Mouse (Mus musculus) limb, embryonic 10.5 days (tissue): ENCODE measurements around the gene Ift52. TPM values are rescaled to one million over a fixed set of nuclear protein-coding genes. Genes with fewer than 3 reads are reported as not detected.

Experiments
- DNase-seq: peaks from one replicate; pipeline ENCODE4 v3.0.0-alpha.2; 2017; ENCODE audit warnings: low spot score
- H3K27ac ChIP-seq: fragments of 300-500 bp; sonication (generic); 2 replicates; pipeline ENCODE4 v1.5.1; 2016; ENCODE audit warnings: mild to moderate bottlenecking
- H3K27me3 ChIP-seq: fragments of 300-500 bp; sonication (generic); 2 replicates; pipeline ENCODE4 v1.6.1; 2016; ENCODE audit warnings: low read depth, mild to moderate bottlenecking; ENCODE audit not compliant: poor library complexity, severe bottlenecking
- H3K36me3 ChIP-seq: fragments of 300-500 bp; sonication (generic); 2 replicates; pipeline ENCODE4 v1.6.1; 2016; ENCODE audit warnings: mild to moderate bottlenecking, moderate library complexity
- H3K4me1 ChIP-seq: fragments of 300-500 bp; sonication (generic); 2 replicates; pipeline ENCODE4 v1.6.1; 2016
- H3K4me3 ChIP-seq: fragments of 300-500 bp; sonication (generic); 2 replicates; pipeline ENCODE4 v1.5.1; 2016; ENCODE audit warnings: mild to moderate bottlenecking, moderate library complexity
- H3K9me3 ChIP-seq: fragments of 300-500 bp; sonication (generic); replicated peaks from 2 replicates; pipeline ENCODE4 v1.6.1; 2016; ENCODE audit warnings: mild to moderate bottlenecking
- WGBS: fragments of 180-500 bp; shearing (Covaris S2); methylation state at CpG from one replicate; pipeline ENCODE4 v1.1.7; 2016; 5-methylcytosine and 5-hydroxymethylcytosine counted together
- microRNA-seq: library from miRNA; unstranded; fragments of <30 nt; microRNA quantifications from one replicate; pipeline ENCODE4, GENCODE M21; 2017
- polyA plus RNA-seq: library from polyadenylated mRNA; unstranded; fragments of >200 nt; fragmentation: Nextera tagmentation; extraction: Ambion mirVana; gene quantifications from 2 replicates; pipeline ENCODE4 v1.2.1, GENCODE M21; 2016

Gene Ift52
- polyA plus RNA-seq, 1 experiment from 2014 or later = 51.5 TPM

DNA sequence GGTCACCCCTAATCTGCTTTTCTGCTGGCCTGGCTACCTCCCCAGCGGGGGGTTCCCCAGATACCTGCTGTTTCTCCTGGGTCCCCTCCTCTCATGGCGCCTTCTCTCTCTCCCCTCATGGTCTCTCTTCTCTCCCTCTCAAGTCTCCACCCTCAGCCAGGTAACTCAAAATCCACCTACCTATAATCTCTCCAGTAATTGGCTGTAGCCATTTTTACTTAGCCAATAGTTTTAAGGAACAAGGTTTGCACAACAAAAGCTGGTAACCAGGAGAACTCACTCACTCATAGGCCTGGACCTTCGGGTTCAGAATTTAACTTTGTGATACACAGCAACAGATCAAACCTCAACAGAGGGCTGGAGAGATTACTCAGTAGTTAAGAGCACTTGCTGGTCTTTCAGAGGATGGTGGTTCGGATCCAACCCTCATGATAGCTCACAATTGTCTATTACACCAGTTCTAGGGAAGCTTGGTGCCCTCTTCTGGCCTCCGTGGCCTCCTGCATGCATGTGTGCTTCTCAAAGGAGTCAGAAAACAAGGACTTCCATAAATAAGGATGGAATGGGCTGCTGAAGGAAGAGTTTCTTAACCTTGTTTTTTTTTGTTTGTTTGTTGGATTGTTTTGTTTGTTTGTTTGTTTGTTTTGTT lies 72.4 kb downstream of the Ift52 start:
- H3K4me3 ChIP-seq = no peak overlapping the region
- H3K27ac ChIP-seq = no peak overlapping the region
- 73% methylated on average over 5 of the region's 5 CpGs for WGBS
- DNase-seq = no peak
- peaks cover 8% of the 10 kb centered on the region for H3K36me3 ChIP-seq
- no peaks in the 10 kb centered on the region for H3K4me1 ChIP-seq
- H3K9me3 ChIP-seq = no peaks in the 10 kb centered on the region
- no peaks in the 10 kb centered on the region for H3K27me3 ChIP-seq

DNA sequence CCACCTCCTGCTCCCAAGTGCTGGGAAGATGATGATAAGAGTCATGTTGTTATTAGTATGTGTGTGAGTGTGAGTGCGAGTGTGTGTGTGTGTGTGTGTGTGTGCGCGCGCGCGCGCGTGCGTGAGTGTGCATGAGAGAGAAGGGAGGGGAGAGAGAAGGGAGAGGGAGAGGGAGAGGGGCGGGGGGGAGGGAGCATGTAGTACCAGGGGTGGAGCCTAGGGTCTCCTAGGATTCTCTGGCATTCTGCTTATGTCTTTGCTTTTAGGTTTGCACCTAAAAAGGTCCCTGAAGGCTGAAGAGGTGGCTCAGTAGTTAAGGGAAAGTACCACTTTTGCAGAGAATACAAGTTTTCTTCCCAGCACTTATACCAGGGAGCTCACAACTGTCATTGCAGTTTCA lies 77.8 kb downstream of the Ift52 start:
- no peak for DNase-seq
- no peak overlapping the region for H3K27ac ChIP-seq
- H3K9me3 ChIP-seq = no peaks in the 10 kb centered on the region
- H3K4me1 ChIP-seq = peaks cover 5% of the 10 kb centered on the region; the same call in 1 of the 2 replicates
- 87% methylated on average over 10 of the region's 10 CpGs for WGBS
- peaks cover 3% of the 10 kb centered on the region; the same call in 1 of the 2 replicates for H3K27me3 ChIP-seq
- H3K36me3 ChIP-seq = no peaks in the 10 kb centered on the region
- H3K4me3 ChIP-seq = no peak overlapping the region

Small RNA genes lying within 50 kb of the gene (microRNA-seq; reads per million reads assigned to microRNA genes)
- gene Gm22174 (not detected), gene Mir7003 (not detected)

Other genes with a start within 250 kb of the Ift52 start
- gene Srsf6, start 85.8 kb upstream of the Ift52 start, polyA plus RNA-seq = 296 and 308 TPM in 2 replicates
- gene L3mbtl1, start 73.9 kb upstream of the Ift52 start, polyA plus RNA-seq = 0.11 TPM in 1 of 2 replicates, not detected in the other
- gene Sgk2, start 30.0 kb upstream of the Ift52 start, polyA plus RNA-seq = not detected in 2 replicates
- 47.5 and 55.1 TPM in 2 replicates for gene Mybl2, start 37.3 kb downstream of the Ift52 start, polyA plus RNA-seq
- not detected in 2 replicates for gene Gtsf1l, start 70.5 kb downstream of the Ift52 start, polyA plus RNA-seq
- gene Tox2, start 185.8 kb downstream of the Ift52 start, polyA plus RNA-seq = 0.48 and 1.8 TPM in 2 replicates